Mouse (Mus musculus) neutrophil, adult 5-6 weeks (primary cell): ENCODE measurements around the gene Irgc1. TPM values are rescaled to one million over a fixed set of nuclear protein-coding genes. Genes with fewer than 3 reads are reported as not detected.

Experiments
- ATAC-seq: fragments of 151-379, 151-347 bp; 2 replicates; pipeline ENCODE4 v1.8.0; 2017; ENCODE audit warnings: mild to moderate bottlenecking, moderate TSS enrichment; ENCODE audit not compliant: insufficient number of reproducible peaks, poor library complexity, low FRiP score, severe bottlenecking; ENCODE audit errors: extremely low read depth
- total RNA-seq: library from RNA; stranded (forward); fragments of 200-1000 nt; gene quantifications from 2 replicates; pipeline ENCODE4 v1.2.3, GENCODE M21; 2017

Irgc1 gene
- total RNA-seq, 1 experiment from 2014 or later, result 4.4 TPM

GRCm38 (mm10) chr7:24473913-24474529 lies 21.9 kb upstream of the Irgc1 start:
- ATAC-seq, result peak; percentile 52; the same call in 1 of the 2 replicates

- peak; percentile 18; the same call in 1 of the 2 replicates for ATAC-seq
These were observed 20.8 kb upstream of the Irgc1 start for GRCm38 (mm10) chr7:24472937-24473336.

GRCm38 (mm10) chr7:24472442-24472841 lies 20.3 kb upstream of the Irgc1 start:
- ATAC-seq, result no peak

- ATAC-seq, result no peak
These were observed 18.3 kb upstream of the Irgc1 start for GRCm38 (mm10) chr7:24470356-24470755.

- ATAC-seq, result no peak
These were observed 17.0 kb upstream of the Irgc1 start for GRCm38 (mm10) chr7:24469126-24469525.

- no peak for ATAC-seq
These were observed 15.8 kb upstream of the Irgc1 start for GRCm38 (mm10) chr7:24467886-24468285.

GRCm38 (mm10) chr7:24466835-24467234 lies 14.7 kb upstream of the Irgc1 start:
- no peak for ATAC-seq

- peak; percentile 61 for ATAC-seq
These were observed 10.6 kb upstream of the Irgc1 start, which contains the start of gene Plaur for GRCm38 (mm10) chr7:24462388-24463319. TSS of gene Plaur (plus strand) at chr7:24462484.

- ATAC-seq, result no peak
These were observed 9.4 kb upstream of the Irgc1 start for GRCm38 (mm10) chr7:24461376-24462051.

- ATAC-seq, result peak; percentile 21; the same call in 1 of the 2 replicates
These were observed 7.7 kb upstream of the Irgc1 start for GRCm38 (mm10) chr7:24459843-24460242.

- ATAC-seq, result no peak
These were observed 7.3 kb upstream of the Irgc1 start for GRCm38 (mm10) chr7:24459440-24459839.

- peak; percentile 68 for ATAC-seq
These were observed 5.8 kb upstream of the Irgc1 start for GRCm38 (mm10) chr7:24457726-24458370.

- ATAC-seq, result no peak
These were observed 3.6 kb upstream of the Irgc1 start for GRCm38 (mm10) chr7:24455726-24456125.

- ATAC-seq, result no peak
These were observed 2.1 kb upstream of the Irgc1 start for GRCm38 (mm10) chr7:24454199-24454598.

- peak; percentile 45 for ATAC-seq
These were observed 1.5 kb downstream of the Irgc1 start for GRCm38 (mm10) chr7:24450585-24451017.

GRCm38 (mm10) chr7:24448782-24449517 lies 3.1 kb downstream of the Irgc1 start:
- ATAC-seq, result no peak

- no peak for ATAC-seq
These were observed 5.3 kb downstream of the Irgc1 start for GRCm38 (mm10) chr7:24446697-24447340.
